Mouse (Mus musculus) gastrocnemius, adult 2 months (tissue): ENCODE results near the gene Kmt2d. TPM values are rescaled to one million over a fixed set of nuclear protein-coding genes. Genes with fewer than 3 reads are reported as not detected.
A peak's percentile ranks its signal among the peaks of the same experiment; 100 is the strongest.

Experiments used
- DNase-seq: peaks from one replicate; pipeline ENCODE4 v3.0.0; 2022
- H3K27ac ChIP-seq: fragments of 200-600 bp; 2 replicates; pipeline ENCODE4 v1.8.1; 2022; ENCODE audit warnings: mild to moderate bottlenecking
- H3K4me3 ChIP-seq: fragments of 200-600 bp; 2 replicates; pipeline ENCODE4 v1.8.1; 2022; ENCODE audit warnings: mild to moderate bottlenecking, moderate library complexity
- CTCF ChIP-seq: fragments of 200-600 bp; IDR thresholded peaks from 2 replicates; pipeline ENCODE4 v1.8.1; 2022; ENCODE audit warnings: antibody characterized with exemption, mild to moderate bottlenecking, moderate library complexity
- intact Hi-C: fragments of 180-260 bp; cut with DNase I; formaldehyde crosslinking; loops from one replicate; pipeline ENCODE4 v1.15.1; 2025
- total RNA-seq, 2 experiments: library from RNA; stranded (reverse); gene quantifications; 2 replicates each; pipeline ENCODE4 v1.2.3; 2021

Gene Kmt2d
- total RNA-seq, 2 experiments from 2014 or later = 53.6 to 56.3 TPM

- Histone ChIP-seq H3K27ac (no peak overlapping the region), H3K4me3 (peak overlapping the region; percentile 33)
- intact Hi-C loops = no loop called here
- TF ChIP-seq CTCF = no peak
- DNase-seq = no peak
Observed at GRCm38 (mm10) chr15:98792233-98793020, 78.6 kb downstream of the Kmt2d start.

- TF ChIP-seq CTCF = no peak
- Histone ChIP-seq H3K4me3 (peak overlapping the region; percentile 11), H3K27ac (no peak overlapping the region)
- intact Hi-C loops = no loop called here
- no peak for DNase-seq
Observed at GRCm38 (mm10) chr15:98791771-98792170, 79.2 kb downstream of the Kmt2d start.

DNA sequence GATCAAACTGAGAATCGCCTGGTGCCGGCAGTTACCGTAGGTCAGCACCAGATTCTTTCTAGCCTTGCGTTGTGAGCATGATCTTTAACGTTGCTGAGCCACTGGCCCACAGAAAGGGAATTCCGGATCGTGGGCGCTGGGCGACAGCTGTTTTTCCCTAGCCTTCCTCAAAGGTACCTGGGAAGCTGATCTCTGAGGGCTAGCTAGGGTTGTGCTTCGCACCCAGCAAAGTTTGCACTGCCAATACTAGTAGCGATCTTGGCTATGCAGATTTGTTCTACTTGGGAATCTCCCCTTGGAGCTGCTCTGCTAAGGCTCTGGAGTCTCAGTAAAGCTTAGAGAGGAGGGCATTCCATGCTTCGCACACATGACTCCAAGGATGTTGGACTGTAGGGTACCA is 79.8 kb downstream of the Kmt2d start:
- DNase-seq = no peak
- Histone ChIP-seq H3K4me3 (peak overlapping the region; percentile 64), H3K27ac (no peak overlapping the region)
- TF ChIP-seq CTCF = no peak
- intact Hi-C loops = no loop called here

GRCm38 (mm10) chr15:98790761-98791160 is 80.2 kb downstream of the Kmt2d start:
- no peak overlapping the region for H3K27ac ChIP-seq
- intact Hi-C loops = no loop called here
- TF ChIP-seq CTCF = no peak
- no peak for DNase-seq
- peak overlapping the region; percentile 64 for H3K4me3 ChIP-seq

- intact Hi-C loops = no loop called here
- peak within 1 kb of the TSS; percentile 64 for H3K4me3 ChIP-seq
- peak; percentile 65 for DNase-seq
- H3K27ac ChIP-seq = no peak within 1 kb of the TSS
- peak; percentile 66 for TF ChIP-seq CTCF
Observed at GRCm38 (mm10) chr15:98789661-98790535, 81.1 kb downstream of the Kmt2d start, which contains the start of gene Wnt1. TSS of gene Wnt1 (plus strand) at chr15:98789857.

DNA sequence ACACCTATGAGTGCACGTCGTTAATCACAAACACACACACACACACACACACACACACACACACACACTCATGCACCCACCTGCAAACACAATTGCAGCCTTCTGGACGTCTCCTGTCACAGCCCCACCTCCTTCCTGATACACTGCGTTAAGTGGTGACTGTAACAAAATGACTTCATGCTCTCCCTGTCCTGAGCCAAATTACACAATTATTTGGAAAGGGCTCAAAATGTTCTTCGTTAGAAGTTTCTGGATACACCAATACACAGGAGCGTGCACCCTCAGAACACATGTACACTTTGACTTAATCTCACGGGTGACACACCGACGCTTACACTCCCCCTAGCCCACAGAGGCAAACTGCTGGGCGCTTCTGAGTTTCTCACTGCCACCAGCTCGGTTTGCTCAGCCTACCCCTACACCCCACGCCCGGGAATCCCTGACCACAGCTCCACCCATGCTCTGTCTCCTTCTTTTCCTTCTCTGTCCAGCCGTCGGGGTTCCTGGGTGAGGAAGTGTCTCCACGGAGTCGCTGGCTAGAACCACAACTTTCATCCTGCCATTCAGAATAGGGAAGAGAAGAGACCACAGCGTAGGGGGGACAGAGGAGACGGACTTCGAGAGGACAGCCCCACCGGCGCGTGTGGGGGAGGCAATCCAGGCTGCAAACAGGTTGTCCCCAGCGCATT is 81.9 kb downstream of the Kmt2d start:
- no peak for TF ChIP-seq CTCF
- Histone ChIP-seq H3K27ac (no peak overlapping the region), H3K4me3 (peak overlapping the region; percentile 41)
- DNase-seq = no peak
- intact Hi-C loops = no loop called here

DNA sequence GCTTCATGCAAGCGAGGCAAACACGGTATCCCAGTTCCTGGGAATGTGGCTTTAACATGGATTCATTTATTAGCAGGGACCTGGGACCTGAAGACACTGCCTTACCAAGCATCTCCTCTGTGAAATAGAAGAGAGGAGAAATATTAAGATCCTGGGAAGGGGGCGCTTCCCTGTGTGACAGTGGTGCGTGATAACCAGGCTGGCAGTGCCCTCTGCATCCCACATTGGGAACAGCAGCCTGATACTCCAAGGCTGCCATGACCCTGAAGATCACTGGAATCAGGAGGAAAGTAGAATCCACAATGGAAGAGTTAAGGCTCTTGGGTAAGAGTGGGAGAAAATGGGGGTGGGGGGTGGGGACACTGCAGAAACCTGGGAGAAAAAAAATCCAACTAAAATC is 83.1 kb downstream of the Kmt2d start:
- H3K27ac ChIP-seq = no peak overlapping the region
- intact Hi-C loops = no loop called here
- H3K4me3 ChIP-seq = no peak overlapping the region
- TF ChIP-seq CTCF = peak; percentile 18; the same call in 1 of the 2 replicates
- no peak for DNase-seq

DNA sequence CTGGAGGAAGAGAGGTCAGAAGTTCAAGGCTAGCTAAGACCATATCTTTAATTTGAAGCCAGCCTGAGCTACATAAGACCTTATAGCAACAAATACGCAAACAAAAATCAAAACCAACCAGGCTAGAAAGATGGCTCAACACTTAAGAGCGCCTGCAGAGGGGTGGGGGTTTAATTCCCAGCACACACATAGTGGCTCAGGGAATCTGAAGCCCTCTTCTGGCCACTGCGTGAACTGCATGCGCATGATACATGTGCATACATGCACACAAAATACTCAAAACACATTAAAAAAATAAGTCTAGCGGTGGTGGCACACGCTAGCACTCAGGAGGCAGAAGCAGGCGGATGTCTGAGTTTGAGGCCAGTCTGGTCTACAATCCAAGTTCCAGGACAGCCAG is 85.3 kb downstream of the Kmt2d start:
- no peak for DNase-seq
- H3K27ac ChIP-seq = no peak overlapping the region
- peak; percentile 56 for TF ChIP-seq CTCF
- intact Hi-C loops = no loop called here
- H3K4me3 ChIP-seq = no peak overlapping the region

Other genes with a start within 250 kb of the Kmt2d start
- gene Cacnb3, start 240.4 kb downstream of the Kmt2d start, total RNA-seq = 1 to 10 TPM; 1.8 to 2.2 TPM
- 10 to 100 TPM; 66.3 to 67.4 TPM for gene Ddx23, start 208.3 kb downstream of the Kmt2d start, total RNA-seq
- gene Rnd1, start 193.7 kb downstream of the Kmt2d start, total RNA-seq = 1 to 10 TPM; 1.2 to 1.5 TPM
- gene Ccdc65, start 163.0 kb downstream of the Kmt2d start, total RNA-seq = not detected
- 1 to 10 TPM; 1.0 to 1.3 TPM for gene Fkbp11, start 143.0 kb downstream of the Kmt2d start, total RNA-seq
- 1 to 10 TPM; 8.1 to 9.4 TPM for gene Arf3, start 108.0 kb downstream of the Kmt2d start, total RNA-seq
- gene Wnt10b, start 93.1 kb downstream of the Kmt2d start, total RNA-seq = 1 to 10 TPM in 1 of 2 experiments, under 1 TPM in 1; 0.97 to 1.4 TPM
- gene Wnt1, start 81.3 kb downstream of the Kmt2d start, total RNA-seq = under 1 TPM in 1 of 2 experiments, not detected in 1; 0.08 TPM
- gene Ddn, start 61.7 kb downstream of the Kmt2d start, total RNA-seq = under 1 TPM; 0.33 to 0.78 TPM
- 10 to 100 TPM; 49.0 to 59.5 TPM for gene Prkag1, start 39.7 kb downstream of the Kmt2d start, total RNA-seq
- gene Rhebl1, start 23.3 kb upstream of the Kmt2d start, total RNA-seq = 1 to 10 TPM in 1 of 2 experiments, under 1 TPM in 1; 0.92 to 2.2 TPM
- gene Dhh, start 27.3 kb upstream of the Kmt2d start, total RNA-seq = under 1 TPM; 0.81 to 0.82 TPM
- 1 to 10 TPM; 5.2 to 6.9 TPM for gene Lmbr1l, start 47.0 kb upstream of the Kmt2d start, total RNA-seq
- 10 to 100 TPM; 15.8 to 33.9 TPM for gene Tuba1b, start 63.4 kb upstream of the Kmt2d start, total RNA-seq
- not detected for gene Gm49450, start 82.3 kb upstream of the Kmt2d start, total RNA-seq
- 10 to 100 TPM; 17.1 to 43.2 TPM for gene Tuba1a, start 82.5 kb upstream of the Kmt2d start, total RNA-seq
- 1 to 10 TPM; 7.1 to 7.7 TPM for gene Tuba1c, start 158.7 kb upstream of the Kmt2d start, total RNA-seq
- 1 to 10 TPM in 1 of 2 experiments, under 1 TPM in 1; 0.31 to 1.2 TPM for gene Prph, start 184.0 kb upstream of the Kmt2d start, total RNA-seq
- not detected for gene Troap, start 203.4 kb upstream of the Kmt2d start, total RNA-seq
- gene C1ql4, start 216.6 kb upstream of the Kmt2d start, total RNA-seq = not detected
- gene Dnajc22, start 222.0 kb upstream of the Kmt2d start, total RNA-seq = not detected